Mouse (Mus musculus) WW6 (cell line): ENCODE results near the gene Nipa1.
"Not testable (repeated sequence)": the region's sequence is repeated elsewhere in the genome, so short reads cannot be mapped to it uniquely, and the experiment has no call there.

Experiments used
- DNase-seq: peaks from one replicate; pipeline ENCODE4 v3.0.0-alpha.2; 2013; ENCODE audit warnings: low read depth, low spot score

Gene Nipa1

DNA sequence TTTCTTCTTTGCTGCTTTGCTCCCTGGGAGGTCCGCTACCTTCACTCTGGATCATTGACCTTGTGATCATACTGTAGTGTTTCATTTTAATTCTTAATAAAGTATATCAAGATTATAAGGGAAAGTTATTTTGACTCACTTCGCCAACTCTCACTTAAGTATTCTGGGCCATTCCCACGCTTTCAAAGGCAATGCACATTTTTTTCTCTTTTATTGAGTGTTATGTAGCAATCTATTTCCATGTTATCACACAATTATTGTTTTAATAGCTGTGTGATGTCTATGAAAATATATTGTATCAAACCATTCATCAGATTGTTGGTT, at the start of gene Nipa1:
Gene Nipa1, minus strand, starts transcription at position 25 of the 324 bp plus-strand sequence.
- no peak for DNase-seq

DNA sequence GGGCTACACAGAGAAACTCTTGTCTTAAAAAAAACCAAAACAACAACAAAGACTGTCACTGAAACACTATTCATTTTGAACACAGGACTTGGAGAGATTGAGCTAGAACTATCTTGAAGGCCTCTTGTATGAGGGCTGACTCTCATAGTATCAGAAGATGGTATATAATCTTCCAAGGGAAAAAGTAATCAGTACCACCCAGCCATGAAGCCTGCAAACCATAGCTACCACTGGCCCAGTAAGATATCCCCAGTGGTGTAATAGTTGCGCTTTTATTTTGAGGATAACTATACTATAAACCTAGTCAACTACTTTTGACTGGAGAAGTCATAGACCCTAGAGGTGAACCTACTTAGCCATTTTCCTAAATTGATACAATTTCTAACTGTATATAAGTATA, 46.9 kb upstream of the Nipa1 start:
- DNase-seq = no peak

DNA sequence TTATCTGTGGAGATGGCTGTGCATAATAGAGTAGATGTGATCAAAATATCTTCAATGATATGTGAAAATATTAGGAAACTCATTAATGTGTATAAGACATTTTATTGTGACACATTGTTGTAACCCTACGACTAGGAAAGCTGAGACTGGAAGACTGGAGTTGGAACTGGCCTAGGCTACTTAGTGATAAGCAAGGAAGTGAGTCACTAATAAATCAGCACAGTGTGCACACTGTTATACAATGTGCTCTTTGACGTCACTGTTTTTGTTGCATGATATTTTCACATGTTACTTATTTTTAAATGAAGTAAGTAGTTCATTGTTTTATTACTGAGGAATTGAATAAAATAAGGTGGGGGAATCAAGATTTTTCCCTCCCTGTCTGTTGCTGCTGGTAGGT, 46.4 kb upstream of the Nipa1 start:
- DNase-seq = no peak

DNA sequence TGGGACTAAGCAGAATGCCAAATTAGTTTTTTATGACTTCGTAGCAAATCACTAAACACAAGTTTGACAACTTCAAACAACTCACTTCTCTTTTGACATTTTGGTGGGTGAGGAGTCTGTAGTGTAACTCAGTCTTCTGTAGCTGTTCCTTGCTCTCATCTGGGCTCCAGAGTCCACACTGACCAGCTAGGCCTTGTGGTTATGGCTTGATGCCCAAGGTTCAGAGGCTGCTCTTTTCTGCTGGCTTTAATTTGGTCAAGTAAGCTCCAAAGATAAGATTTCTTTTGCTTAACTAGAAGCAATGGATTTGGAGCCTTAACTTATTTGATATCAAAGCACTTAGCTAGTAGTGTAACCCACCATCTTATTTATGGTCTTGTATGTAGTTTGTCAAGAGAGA, 45.1 kb upstream of the Nipa1 start:
- no peak for DNase-seq

DNA sequence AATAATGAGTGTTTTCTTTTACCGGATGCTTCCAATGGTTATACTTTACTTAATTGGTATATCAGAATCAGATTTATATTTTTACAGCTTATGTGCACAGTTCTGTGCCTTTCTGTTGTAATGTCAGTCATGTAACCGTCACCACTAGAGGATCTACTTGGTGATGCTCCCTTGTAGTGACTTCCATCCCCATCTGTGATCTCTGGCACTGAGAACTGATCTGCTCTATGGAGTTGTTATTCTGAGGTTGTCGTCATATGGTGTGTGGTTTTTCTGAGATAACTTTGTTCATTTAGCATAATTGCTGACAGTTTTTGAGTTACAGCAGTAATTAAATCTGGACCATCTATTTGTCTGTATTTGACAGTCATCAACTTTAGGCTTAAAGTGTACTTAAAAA, 35.6 kb upstream of the Nipa1 start:
- no peak for DNase-seq

DNA sequence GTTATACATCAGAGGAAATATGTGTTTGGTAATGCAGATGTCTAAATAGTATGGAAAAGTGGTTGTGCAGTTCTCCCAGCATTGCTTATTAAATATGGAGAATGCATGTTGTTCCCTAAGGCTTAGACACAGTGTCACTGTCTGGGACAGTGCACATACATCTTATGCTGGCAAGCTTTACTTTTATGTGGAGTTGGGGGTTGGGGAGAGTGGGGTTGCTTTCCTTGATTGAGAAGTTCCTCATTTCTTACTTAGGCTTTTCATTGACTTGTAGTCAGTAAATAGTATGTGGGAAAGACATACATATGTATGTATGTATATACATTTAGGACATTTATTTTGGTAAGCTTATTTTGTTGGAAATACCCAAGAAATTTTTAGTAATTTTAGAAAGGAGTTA, 33.2 kb upstream of the Nipa1 start:
- DNase-seq = no peak

DNA sequence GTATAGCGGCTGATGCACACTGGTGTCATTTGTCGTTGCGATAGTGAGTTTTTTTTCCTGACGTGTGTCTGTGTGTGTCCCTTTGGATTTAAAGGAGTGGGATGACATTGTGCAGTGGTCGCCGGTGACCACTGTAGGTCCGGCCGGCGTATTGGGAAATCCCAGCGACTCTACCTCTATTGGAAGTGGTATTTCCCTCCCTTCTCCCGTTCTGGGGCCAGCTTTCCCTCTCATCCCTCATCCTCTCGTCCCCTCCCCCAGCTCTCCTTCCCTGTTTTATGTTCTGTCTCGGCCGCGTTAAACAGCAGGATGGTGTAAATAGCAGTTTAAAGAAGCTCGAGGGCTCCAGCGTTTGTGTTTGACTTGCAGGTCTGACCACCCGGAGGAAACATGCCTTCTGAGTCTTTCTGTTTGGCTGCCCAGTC, 30.7 kb upstream of the Nipa1 start:
- DNase-seq = no peak

DNA sequence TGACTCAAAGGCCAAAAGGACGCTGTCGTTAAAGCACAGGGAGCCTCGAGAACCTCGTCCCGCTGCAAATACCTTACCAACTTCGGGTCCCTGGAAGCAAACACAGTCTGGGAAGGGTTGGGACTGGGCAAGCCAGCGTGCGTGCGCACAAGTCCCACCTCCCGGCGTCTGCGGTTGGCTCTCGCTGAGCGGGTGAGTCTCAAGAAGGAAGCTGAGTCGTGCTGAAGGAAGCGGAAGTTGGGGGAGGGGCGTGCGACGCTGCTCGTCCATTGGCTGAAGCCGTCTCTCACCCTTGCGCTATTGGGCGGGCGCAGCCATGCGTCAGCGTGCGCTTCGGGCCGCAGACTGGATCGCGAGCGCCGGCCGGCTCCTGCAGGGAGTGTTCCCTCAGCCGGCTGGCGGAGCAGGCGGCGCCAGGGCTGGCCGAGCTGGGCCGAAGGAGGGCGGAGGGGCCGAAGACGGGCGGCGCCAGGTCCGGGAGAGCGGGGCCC, 30.1 kb upstream of the Nipa1 start, which contains the start of gene Herc2:
Gene Herc2, plus strand, starts transcription at position 366 of the 491 bp plus-strand sequence.
- DNase-seq = peak; percentile 99

DNA sequence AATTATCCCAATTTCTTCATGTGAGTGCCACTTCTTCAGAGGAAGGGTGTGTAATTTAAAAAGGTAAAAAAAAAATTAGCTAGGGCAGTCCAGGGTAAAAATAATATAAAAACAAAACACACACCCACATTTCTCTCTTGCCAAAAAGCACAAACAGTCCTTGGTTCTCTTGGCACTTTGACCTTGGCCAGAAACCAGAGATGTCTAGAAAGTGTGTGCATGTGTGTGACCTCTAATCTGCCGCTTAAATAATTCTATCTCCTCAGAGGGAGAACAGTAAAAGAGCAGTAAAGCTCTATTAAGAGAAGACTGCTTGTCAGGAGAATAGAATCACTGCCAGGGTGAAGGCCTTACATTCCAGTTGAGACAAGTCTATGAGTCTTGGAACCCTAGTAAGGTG, 27.4 kb upstream of the Nipa1 start:
- no peak for DNase-seq

DNA sequence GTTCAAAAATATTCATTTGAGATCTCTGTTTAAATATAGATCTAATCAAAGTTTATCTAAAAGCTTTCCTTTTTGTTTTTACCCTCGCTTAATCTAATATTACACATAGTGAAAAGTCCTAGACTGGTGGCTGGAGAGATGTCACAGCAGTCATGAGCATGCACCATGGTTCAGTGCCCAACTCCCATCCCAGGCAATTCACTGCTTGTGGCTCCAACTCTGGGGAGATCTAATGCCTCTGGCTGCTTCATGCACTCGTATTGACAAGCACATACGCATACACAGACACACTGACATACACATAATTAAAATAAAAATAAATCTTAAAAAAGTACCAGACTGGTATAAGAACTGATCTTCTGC, 24.5 kb upstream of the Nipa1 start:
- DNase-seq = no peak

DNA sequence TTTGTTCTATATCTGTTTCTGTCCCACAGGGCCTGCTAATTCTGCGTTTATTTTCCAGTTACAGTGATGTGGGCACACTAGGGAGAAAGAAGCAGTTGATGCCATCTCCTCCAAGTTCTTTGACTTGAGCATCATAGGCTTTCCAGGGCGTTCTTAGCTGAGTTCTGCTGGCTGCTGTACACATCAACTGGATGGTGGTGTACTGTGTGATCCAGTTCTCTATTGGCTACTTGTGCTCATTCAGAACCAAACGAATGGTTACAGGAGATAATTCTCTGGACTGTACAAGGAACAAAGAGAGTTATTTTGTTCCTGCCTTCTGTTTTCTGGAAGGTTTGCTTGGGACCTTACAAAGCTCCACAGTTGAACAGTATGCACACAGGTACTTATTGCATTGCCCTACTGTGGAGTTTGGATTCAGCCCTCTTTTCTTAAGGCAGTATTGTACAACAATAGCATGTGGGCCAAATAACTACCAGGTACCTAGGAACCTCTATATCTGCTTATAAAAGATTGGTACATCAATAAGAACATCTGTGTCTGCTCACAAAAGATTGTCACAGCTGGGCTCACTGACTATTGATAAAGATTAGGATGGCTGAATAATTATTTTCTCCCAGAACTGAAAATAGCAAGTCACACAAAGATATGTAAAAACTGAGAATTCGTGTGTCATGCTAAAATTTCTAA, 24.0 kb upstream of the Nipa1 start:
- DNase-seq = no peak

DNA sequence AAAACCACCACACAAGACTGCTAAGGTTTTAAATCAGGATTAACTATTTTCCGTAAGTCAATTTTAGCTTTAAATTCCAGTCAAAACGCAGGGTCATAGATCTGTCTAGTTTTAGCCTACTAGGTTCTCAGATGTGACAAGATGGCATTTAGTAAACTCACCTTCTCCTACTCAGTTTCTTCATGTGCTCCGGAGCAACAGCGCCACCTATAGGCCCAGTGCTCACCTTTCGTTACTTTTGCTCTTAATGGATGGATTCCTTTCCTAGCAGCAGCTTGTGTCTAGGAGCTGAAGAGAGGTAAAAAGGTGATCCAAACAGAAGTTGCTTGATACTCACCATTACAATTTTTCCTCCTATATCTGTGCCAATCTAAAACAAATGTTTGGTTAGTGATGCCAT, 22.6 kb upstream of the Nipa1 start:
- DNase-seq = peak; percentile 66

DNA sequence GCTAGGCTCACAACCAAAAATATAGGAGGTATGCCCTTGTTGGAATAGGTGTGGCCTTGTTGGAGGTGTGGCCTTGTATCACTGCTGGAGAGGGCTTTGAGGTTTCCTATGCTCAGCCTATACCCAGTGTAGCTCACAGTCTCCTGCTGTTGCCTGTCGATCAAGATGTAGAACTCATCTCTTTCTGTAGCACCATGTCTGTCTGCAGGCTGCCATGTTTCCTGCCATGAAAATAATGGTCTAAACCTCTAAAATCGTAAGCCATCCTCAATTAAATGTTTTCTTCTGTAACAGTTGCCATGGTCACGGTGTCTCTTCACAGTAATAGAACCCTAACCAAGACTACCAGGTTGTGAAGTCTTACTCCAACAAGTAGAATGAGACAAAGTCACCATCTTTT, 3.8 kb upstream of the Nipa1 start:
- DNase-seq = no peak

DNA sequence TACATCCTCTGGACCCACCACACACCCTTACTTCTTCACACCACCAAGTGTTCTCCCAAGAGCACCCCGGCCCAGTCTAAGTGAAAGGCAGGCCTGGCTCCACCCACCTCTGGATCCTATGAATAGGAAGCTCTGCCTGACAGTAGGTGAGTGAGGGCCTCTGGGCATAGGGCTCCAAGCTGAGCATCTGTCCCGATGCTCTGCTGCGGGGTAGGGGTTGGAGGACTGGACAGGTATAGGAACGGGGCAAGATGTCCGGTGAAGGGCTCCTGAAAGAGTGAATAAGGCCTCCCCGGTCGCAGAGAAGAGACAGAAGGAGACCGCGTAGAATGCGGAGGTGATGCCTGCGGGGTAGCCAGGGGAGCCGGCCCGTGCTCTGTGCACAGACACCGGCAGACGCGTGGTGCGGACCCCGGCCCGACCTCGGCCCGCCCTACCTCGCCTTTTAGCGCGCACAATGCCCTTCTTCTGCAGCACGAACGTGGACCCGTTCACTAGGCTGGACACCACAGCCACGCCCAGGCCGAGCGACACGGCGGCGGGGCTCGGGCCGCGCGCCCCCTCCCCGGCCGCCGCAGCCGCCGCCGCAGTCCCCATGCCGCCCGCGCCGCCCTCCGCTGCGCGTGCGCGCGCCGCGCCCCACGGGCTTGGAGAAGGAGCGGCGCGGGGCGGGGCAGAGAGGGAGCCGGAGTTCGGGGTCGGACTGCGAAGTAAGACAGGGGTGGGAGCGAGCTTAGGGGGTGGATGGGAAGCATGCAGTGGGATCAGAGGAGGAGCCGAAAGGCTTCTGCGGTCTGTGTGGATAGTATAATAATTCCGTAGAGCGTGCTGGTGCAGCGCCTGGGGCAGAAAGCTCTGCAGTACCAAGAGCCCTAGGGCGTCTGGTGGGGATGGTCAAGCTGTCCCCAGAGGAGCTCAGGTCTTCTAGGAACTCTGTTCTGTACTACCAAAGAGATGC, 503 bp downstream of the Nipa1 start:
- DNase-seq = peak; percentile 53

DNA sequence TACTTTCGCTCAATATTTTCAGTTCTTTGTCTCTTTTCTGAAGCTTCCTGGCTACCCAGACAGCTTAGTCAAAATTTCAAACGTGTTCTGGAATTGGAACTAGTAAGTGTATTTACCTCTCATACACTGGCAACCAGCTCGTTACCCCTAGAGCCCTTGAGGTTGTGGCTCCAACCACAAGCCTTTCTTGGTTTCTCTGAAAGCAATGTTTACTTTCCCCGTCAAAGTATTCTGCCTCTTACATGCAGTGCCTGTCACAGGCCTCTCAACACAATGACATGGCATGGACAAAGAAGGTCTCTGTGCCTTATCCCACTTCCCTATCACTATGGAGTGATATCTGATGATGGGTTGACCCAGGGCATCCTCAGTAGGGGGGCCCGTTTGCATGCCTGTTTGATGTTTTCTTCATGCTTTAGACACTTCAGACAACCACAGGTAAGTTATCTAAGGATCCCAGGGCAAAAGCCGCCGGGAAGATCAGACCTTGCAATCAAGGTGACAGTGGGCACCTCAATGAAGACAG, 1.2 kb downstream of the Nipa1 start:
- no peak for DNase-seq

DNA sequence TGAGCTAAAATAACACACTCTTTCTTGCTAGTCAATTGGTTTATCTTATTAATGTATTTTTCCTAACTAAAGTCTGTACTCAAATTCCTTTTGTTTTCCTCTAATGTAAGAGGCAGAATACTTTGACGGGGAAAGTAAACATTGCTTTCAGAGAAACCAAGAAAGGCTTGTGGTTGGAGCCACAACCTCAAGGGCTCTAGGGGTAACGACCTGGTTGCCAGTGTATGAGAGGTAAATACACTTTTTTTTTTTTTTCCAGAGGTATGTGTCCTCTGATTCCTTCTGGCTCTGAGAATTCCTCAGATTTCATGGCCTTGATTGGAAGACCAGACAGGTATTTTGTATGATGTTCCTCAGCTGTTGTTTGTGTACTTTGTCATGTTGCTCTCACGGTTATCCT, 2.0 kb downstream of the Nipa1 start:
- DNase-seq = no peak

DNA sequence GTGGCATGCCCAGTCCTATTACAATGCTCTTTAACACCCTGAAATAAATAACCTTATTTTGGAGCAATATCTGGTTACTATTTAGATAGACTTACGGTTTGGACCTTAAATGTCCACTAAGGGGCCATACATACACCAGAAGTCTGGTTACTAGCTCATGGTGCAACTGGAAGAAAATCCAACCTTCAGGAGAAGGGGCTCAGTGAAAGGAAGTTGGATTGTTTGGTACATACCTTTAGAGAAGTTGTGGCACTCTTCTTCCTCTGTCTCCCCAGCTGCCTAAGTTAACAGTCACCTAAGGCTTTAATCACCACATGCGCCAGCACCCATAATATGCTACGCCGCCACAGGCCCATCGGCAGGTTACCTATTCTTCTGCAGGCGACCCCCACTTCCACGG, 3.9 kb downstream of the Nipa1 start:
- DNase-seq = no peak

DNA sequence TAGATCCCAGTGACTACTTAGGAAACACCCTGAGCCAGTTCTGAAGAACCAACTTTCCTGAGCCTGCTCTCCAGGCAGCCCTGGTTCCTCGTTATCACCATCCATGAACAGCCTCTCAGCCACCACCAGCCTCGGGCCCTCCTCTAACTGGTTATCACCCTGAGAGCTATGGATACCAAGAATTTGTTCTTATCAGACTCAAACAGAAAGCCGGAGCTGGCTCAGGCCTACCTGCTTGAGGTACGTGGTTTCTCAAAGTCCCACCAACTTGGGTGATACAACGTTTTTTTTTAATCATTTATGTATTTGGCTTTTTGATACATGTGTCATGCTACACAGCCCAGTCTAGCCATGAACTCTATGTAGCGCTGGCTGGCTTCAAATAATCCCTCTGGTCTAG, 4.6 kb downstream of the Nipa1 start:
- DNase-seq = no peak

DNA sequence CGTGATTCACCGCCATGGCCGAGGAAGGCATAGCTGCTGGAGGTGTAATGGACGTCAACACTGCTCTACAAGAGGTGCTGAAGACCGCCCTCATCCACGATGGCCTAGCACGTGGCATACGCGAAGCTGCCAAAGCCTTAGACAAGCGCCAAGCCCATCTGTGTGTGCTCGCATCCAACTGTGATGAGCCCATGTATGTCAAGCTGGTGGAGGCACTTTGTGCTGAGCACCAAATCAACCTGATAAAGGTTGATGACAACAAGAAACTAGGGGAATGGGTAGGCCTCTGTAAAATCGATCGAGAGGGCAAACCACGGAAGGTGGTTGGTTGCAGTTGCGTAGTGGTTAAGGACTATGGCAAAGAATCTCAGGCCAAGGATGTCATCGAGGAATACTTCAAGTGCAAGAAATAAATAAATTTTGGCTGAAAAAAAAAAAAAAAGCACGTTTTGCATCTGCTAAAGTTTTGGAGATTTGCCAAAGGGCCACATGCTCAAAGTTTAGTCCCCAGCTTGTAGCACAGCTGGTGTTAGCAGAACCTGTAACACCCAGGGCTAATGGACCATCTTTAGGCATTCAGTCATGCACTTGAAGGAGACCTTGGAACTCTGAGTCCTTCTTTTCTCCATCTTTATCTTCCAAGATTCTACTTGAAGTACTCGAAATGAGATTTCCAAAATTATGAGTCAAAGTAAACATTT, 5.6 kb downstream of the Nipa1 start:
- not testable (repeated sequence) for DNase-seq

DNA sequence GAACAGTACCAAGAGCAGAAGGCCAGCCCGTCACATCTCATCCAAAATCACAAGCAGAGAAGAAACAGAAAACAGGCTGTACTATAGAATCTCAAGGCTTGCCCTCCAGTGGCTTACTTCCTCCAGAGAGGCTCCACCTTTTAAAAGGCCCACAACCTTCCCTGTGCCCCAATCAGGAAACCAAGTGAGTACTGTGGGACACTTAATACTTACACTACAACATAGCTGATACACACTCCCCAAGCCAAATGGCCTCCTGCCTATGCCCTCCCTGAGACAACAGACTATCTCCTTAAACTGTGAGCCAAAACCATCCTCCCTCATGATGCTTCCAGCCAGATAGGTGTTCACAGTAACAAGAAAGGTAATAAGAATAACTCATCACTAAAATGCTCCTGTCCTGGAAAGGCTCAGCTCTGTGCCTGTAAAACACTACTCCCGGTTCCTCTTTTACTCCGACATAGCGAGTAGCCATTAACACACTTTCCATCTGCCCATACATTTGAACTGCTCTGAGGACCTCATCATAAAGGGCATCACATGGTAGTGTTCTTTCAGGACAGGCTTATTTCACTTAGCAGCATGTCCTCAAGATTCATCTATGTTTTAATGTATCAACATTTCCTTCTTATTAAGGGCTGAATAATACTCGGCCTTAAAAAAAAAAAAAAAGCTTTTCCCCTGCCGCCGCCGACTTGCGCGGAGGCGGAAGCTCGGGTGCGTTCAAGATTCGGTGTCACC, 6.3 kb downstream of the Nipa1 start:
- no peak for DNase-seq

DNA sequence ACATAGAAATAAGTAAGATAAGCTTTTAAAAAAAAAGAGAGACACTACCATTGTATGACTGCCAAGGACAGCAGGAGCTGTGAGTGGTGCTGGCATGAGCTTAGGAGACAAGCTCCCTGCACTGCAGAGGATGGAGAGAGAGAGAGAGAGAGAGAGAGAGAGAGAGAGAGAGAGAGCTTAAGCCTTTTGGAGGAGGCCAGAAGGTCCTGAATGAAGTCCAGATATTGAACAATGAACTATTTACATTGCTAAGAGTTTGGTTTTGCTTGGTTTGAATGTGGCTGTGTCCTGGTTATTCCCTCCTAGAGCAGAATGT, 8.8 kb downstream of the Nipa1 start:
- no peak for DNase-seq
